ENCODE assay signal across 1 mouse cellular context in the genomic region with DNA sequence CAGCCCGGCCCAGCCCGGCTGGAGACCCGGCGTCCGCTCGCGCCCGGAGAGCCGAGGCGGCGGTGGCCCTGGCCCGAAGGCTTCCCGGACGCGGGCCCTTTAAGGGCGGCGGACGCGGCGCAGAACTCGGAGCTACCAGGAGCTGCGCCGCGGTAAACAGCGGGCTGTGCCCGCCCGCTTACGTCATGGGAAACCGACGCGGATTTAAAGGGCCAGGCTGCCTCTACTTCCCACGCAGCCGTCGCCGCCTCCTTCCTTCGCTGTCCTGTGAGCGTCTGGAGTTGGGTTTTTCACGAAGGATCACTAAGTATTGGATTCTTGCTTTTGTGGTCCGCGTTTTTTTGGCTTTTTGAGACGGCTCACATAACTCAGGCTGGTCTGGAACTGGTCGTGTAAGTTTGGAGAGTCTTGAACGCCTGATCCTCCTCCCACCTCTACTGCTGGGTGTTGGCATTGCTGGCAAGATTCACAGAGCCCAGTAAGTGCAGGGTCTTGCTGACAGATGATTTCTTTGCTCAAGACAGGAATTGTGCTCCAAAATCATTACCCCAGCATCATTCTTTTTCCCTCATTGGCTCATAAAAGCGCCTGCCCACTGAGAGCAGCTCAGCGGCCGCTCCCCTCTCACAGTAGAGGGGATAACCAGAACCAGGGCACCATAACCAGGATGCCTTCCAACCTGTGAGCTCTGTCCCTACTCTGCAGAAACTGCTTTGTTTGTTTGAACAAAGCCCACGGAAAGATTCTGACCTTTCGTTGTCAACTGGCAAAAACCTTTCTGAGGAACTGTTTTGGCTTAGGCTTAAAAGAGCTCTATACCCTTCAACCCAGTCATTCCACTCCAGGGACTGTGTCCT.
TF ChIP-seq lines count a peak whose summit lies in the region.

Sidt2 (minus strand) TSS at position 152 of the 857 bp plus-strand sequence.

TF ChIP-seq in CH12.LX, 34 proteins besides CTCF, POLR2A, EP300 and RAD21 (continued from another document):
- TF ChIP-seq POLR2AphosphoS2 (IDR thresholded peaks at IDR 0.05; ENCODE audit: low read depth, low read length) (no peak), MYC (IDR thresholded peaks at IDR 0.05; ENCODE audit: low read depth, low read length) (no peak), NELFE (IDR thresholded peaks at IDR 0.05; ENCODE audit: low read depth, low read length) (no peak; the same call in 1 of the 2 replicates), ZMIZ1 (IDR thresholded peaks at IDR 0.05; ENCODE audit: low read depth, low read length) (no peak), UBTF (IDR thresholded peaks at IDR 0.05; ENCODE audit: low read depth, low read length) (no peak; the same call in 1 of the 2 replicates), MXI1 (IDR thresholded peaks at IDR 0.05; ENCODE audit: low read depth, low read length) (peak; percentile 74; the same call in 1 of the 2 replicates), TBP (conservative IDR thresholded peaks at IDR 0.05; ENCODE audit: low read depth, low read length) (0 out of 2 replicates have a peak, but pooled peaks have one; percentile 35), ETS1 (conservative IDR thresholded peaks at IDR 0.05; ENCODE audit: low read depth, low read length) (peak; percentile 38; the same call in 1 of the 2 replicates), TCF12 (IDR thresholded peaks at IDR 0.05; ENCODE audit: low read depth, low read length) (no peak), HCFC1 (IDR thresholded peaks at IDR 0.05; ENCODE audit: low read depth, low read length) (peak; percentile 79), ELF1 (IDR thresholded peaks at IDR 0.05; ENCODE audit: low read depth, low read length) (peak; percentile 59; the same call in 1 of the 2 replicates), NRF1 (IDR thresholded peaks at IDR 0.05; ENCODE audit: low read depth, low read length) (peak; percentile 64), CHD1 (IDR thresholded peaks at IDR 0.05; ENCODE audit: low read depth, low read length) (no peak), MEF2A (IDR thresholded peaks at IDR 0.05; ENCODE audit: borderline replicate concordance, low read depth, low read length) (0 out of 2 replicates have a peak, but pooled peaks have one; percentile 17)
